Mouse (Mus musculus): ENCODE data around the gene Wdfy4. TPM values are rescaled to one million over a fixed set of nuclear protein-coding genes. Genes with fewer than 3 reads are reported as not detected.

The Wdfy4 gene
- total and polyA plus RNA-seq, 3 experiments, result 27.0 to 34.8 (median 30.9) TPM

DNA sequence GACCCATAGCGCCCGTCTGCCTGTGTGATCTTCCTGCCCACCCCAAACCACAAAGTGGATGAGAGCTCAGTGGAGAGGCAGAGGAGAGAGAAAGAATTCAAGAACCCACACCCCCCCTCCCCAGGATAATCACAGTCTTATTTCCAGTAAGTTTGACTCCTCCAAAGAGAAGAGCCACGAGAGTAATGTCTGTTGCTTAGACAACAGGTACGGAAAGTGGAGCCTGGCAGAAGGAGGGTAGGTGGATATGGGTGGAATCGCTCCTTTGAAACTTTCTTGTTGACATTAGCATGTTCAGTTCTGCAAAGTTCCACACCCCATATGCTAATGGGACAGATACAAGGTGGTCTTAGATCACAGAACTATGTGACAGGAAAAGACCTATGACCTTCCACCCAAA lies 88.8 kb downstream of the Wdfy4 start (continued):
- TF ChIP-seq HCFC1 (IDR thresholded peaks at IDR 0.05; ENCODE audit: low read depth, low read length) (no peak), MYB (IDR thresholded peaks at IDR 0.05; ENCODE audit: low read depth, low read length) (no peak)

DNA sequence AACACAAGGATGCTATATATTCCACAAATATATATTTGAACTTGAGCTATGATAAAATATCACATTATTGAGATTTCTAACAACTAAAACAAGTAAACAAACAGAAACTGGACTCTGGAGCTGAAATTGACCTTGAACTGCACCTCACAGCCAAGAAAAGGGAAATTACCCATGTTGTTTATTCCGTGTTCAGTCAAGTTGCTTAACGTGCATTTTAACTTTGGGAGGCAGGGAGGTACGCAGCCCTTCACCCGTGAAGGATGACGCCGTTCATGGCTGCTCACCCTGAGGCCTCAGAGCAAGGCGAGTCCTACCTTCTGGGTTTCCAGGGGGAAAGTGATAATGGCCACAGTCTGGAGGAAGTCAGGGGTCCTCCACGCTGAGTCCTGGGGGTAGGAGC lies 102.0 kb downstream of the Wdfy4 start:
- H3K36me3 ChIP-seq (ENCODE audit: control insufficient read depth in 1 of 2, insufficient read depth in 2 of 2, low read length in 2 of 2), result no peaks in the 10 kb centered on the region; a peak in 1 of 4 replicates
- H3K9ac ChIP-seq (ENCODE audit: control insufficient read depth, low read depth, low read length, poor library complexity, severe bottlenecking), result no peak overlapping the region

GRCm38 (mm10) chr14:33082301-33082700 lies 103.0 kb downstream of the Wdfy4 start:
- Histone ChIP-seq H3K4me3 (ENCODE audit: control insufficient read depth in 1 of 2, insufficient read depth in 1 of 2, low read depth in 2 of 2, low read length in 2 of 2) (no peak overlapping the region), H3K4me1 (ENCODE audit: control insufficient read depth in 1 of 2, insufficient read depth in 2 of 2, low read length in 2 of 2) (no peaks in the 10 kb centered on the region), H3K27me3 (ENCODE audit: control insufficient read depth in 1 of 2, insufficient read depth in 2 of 2, low read length in 2 of 2) (no peaks in the 10 kb centered on the region), H3K27ac (ENCODE audit: control insufficient read depth, low read depth, low read length) (no peak overlapping the region), H3K36me3 (ENCODE audit: control insufficient read depth in 1 of 2, insufficient read depth in 2 of 2, low read length in 2 of 2) (no peaks in the 10 kb centered on the region; a peak in 1 of 4 replicates), H3K9me3 (replicated peaks; ENCODE audit: insufficient read depth, low read length) (no peaks in the 10 kb centered on the region), H3K79me2 (ENCODE audit: control insufficient read depth, insufficient read depth, low read length, poor library complexity) (no peaks in the 10 kb centered on the region), H3K9ac (ENCODE audit: control insufficient read depth, low read depth, low read length, poor library complexity, severe bottlenecking) (no peak overlapping the region)
- no peak for TF ChIP-seq SMC3 (IDR thresholded peaks at IDR 0.05; ENCODE audit: low read depth, low read length)
- TF ChIP-seq ZC3H11A (IDR thresholded peaks at IDR 0.05; ENCODE audit: low read depth, low read length), result no peak
- no peak for TF ChIP-seq BHLHE40 (IDR thresholded peaks at IDR 0.05; ENCODE audit: borderline replicate concordance, low read depth, low read length)
- no peak for TF ChIP-seq USF1 (IDR thresholded peaks at IDR 0.05; ENCODE audit: low read depth, low read length)
- TF ChIP-seq TAL1 (IDR thresholded peaks at IDR 0.05; ENCODE audit: low read length), result no peak
- no peak for TF ChIP-seq CHD2 (IDR thresholded peaks at IDR 0.05; ENCODE audit: low read length)
- no peak for TF ChIP-seq MYB (IDR thresholded peaks at IDR 0.05; ENCODE audit: low read depth, low read length)
- no peak for TF ChIP-seq POLR2AphosphoS5 (IDR thresholded peaks at IDR 0.05; ENCODE audit: borderline replicate concordance, low read depth, low read length)
- TF ChIP-seq UBTF (IDR thresholded peaks at IDR 0.05; ENCODE audit: borderline replicate concordance, insufficient read depth, low read depth, low read length), result no peak
- no peak for DNase-seq (ENCODE audit: low read depth, low spot score)

More for the DNA sequence above, 102.0 kb downstream of the Wdfy4 start:
- Histone ChIP-seq H3K79me2 (ENCODE audit: control insufficient read depth, insufficient read depth, low read length, poor library complexity) (no peaks in the 10 kb centered on the region), H3K4me1 (ENCODE audit: control insufficient read depth in 1 of 2, insufficient read depth in 2 of 2, low read length in 2 of 2) (no peaks in the 10 kb centered on the region), H3K27me3 (ENCODE audit: control insufficient read depth in 1 of 2, insufficient read depth in 2 of 2, low read length in 2 of 2) (no peaks in the 10 kb centered on the region), H3K27ac (ENCODE audit: control insufficient read depth, low read depth, low read length) (no peak overlapping the region), H3K4me3 (ENCODE audit: control insufficient read depth in 1 of 2, insufficient read depth in 1 of 2, low read depth in 2 of 2, low read length in 2 of 2) (no peak overlapping the region), H3K9me3 (replicated peaks; ENCODE audit: insufficient read depth, low read length) (no peaks in the 10 kb centered on the region)
- DNase-seq (ENCODE audit: low read depth, low spot score), result no peak
- no peak for TF ChIP-seq POLR2AphosphoS2 (IDR thresholded peaks at IDR 0.05; ENCODE audit: low read length)
- no peak for TF ChIP-seq NELFE (IDR thresholded peaks at IDR 0.05; ENCODE audit: low read depth, low read length)
- TF ChIP-seq ELF1 (IDR thresholded peaks at IDR 0.05; ENCODE audit: low read depth, low read length), result no peak
- no peak for TF ChIP-seq GABPA (IDR thresholded peaks at IDR 0.05; ENCODE audit: low read depth, low read length)
- no peak for TF ChIP-seq CHD1 (IDR thresholded peaks at IDR 0.05; ENCODE audit: low read depth, low read length)
- no peak for TF ChIP-seq MYC (IDR thresholded peaks at IDR 0.05; ENCODE audit: low read depth, low read length)
- no peak for TF ChIP-seq MXI1 (IDR thresholded peaks at IDR 0.05; ENCODE audit: low read depth, low read length)
- TF ChIP-seq NRF1 (IDR thresholded peaks at IDR 0.05; ENCODE audit: insufficient read depth, low read depth, low read length, poor library complexity, severe bottlenecking), result no peak
- TF ChIP-seq CTCF (IDR thresholded peaks at IDR 0.05 in 2 of 3, conservative IDR thresholded peaks at IDR 0.05 in 1 of 3; ENCODE audit: control insufficient read depth in 1 of 3, insufficient read depth in 1 of 3, low read depth in 2 of 3, low read length in 3 of 3, poor library complexity in 1 of 3, severe bottlenecking in 1 of 3), result no peak
- no peak for TF ChIP-seq POLR2AphosphoS5 (IDR thresholded peaks at IDR 0.05; ENCODE audit: borderline replicate concordance, low read depth, low read length)
- TF ChIP-seq GATA1 (IDR thresholded peaks at IDR 0.05; ENCODE audit: low read depth, low read length), result no peak
- no peak for TF ChIP-seq MAZ (IDR thresholded peaks at IDR 0.05; ENCODE audit: low read depth, low read length)
